Mouse (Mus musculus): Measurements from ENCODE around the gene Zfp318. TPM values are rescaled to one million over a fixed set of nuclear protein-coding genes. Genes with fewer than 3 reads are reported as not detected.

Zfp318 gene
- polyA plus RNA-seq (2021), result 18.6 TPM

- no peaks in the 10 kb centered on the region for H3K27me3 ChIP-seq
- in situ Hi-C loops (cut with MboI; ENCODE audit: low pct_unique_long_range_greater_than_20kb), result no loop called here
- ATAC-seq, result peak; percentile 93
- ChIA-PET POLR2A (no interaction called here), CTCF (no interaction called here)
- no peak for TF ChIP-seq CTCF (IDR thresholded peaks at IDR 0.05)
- peak; percentile 64 for DNase-seq (ENCODE audit: low read depth, low spot score)
These were observed at the start of gene Zfp318 for GRCm38 (mm10) chr17:46383294-46384060. TSS of gene Zfp318 (plus strand) at chr17:46383731.

GRCm38 (mm10) chr17:46336475-46336874 lies 47.1 kb upstream of the Zfp318 start:
- no peak for DNase-seq (ENCODE audit: low read depth, low spot score)
- POLR2A ChIA-PET, result no interaction called here

GRCm38 (mm10) chr17:46341208-46341607 lies 42.3 kb upstream of the Zfp318 start:
- ATAC-seq (no peak), DNase-seq (ENCODE audit: low read depth, low spot score) (no peak)
- no peak for TF ChIP-seq CTCF (IDR thresholded peaks at IDR 0.05)
- ChIA-PET POLR2A (no interaction called here), CTCF (no interaction called here)
- peaks cover 21% of the 10 kb centered on the region for H3K27me3 ChIP-seq
- in situ Hi-C loops (cut with MboI; ENCODE audit: low pct_unique_long_range_greater_than_20kb), result loop anchor here (5.0 kb wide), 1 partner anchor 36 kb away; no protein-coding TSS in a partner anchor

More at GRCm38 (mm10) chr17:46336475-46336874, 47.1 kb upstream of the Zfp318 start:
- CTCF ChIA-PET, result no interaction called here
- TF ChIP-seq CTCF (IDR thresholded peaks at IDR 0.05), result peak; percentile 74
- ATAC-seq, result no peak
- peaks cover 8% of the 10 kb centered on the region for H3K27me3 ChIP-seq
- in situ Hi-C loops (cut with MboI; ENCODE audit: low pct_unique_long_range_greater_than_20kb), result no loop called here

GRCm38 (mm10) chr17:46351026-46351700 lies 32.4 kb upstream of the Zfp318 start:
- in situ Hi-C loops (cut with MboI; ENCODE audit: low pct_unique_long_range_greater_than_20kb), result no loop called here
- no peaks in the 10 kb centered on the region for H3K27me3 ChIP-seq
- POLR2A ChIA-PET, result no interaction called here
- no peak for TF ChIP-seq CTCF (IDR thresholded peaks at IDR 0.05)
- no peak for ATAC-seq
- DNase-seq (ENCODE audit: low read depth, low spot score), result no peak
- CTCF ChIA-PET, result no interaction called here

- peaks cover 30% of the 10 kb centered on the region for H3K27me3 ChIP-seq
- in situ Hi-C loops (cut with MboI; ENCODE audit: low pct_unique_long_range_greater_than_20kb), result no loop called here
- ChIA-PET POLR2A (no interaction called here), CTCF (interaction anchor here (0.9 to 1.3 kb wide), 2 partner anchors 16 to 21 kb away, joined by 3 read pairs; no protein-coding TSS in a partner anchor)
- ATAC-seq (no peak), DNase-seq (ENCODE audit: low read depth, low spot score) (no peak)
- peak; percentile 54 for TF ChIP-seq CTCF (IDR thresholded peaks at IDR 0.05)
These were observed 11.7 kb upstream of the Zfp318 start for GRCm38 (mm10) chr17:46371783-46372182.

- DNase-seq (ENCODE audit: low read depth, low spot score), result no peak
- no peak for ATAC-seq
- no peak for TF ChIP-seq CTCF (IDR thresholded peaks at IDR 0.05)
- ChIA-PET CTCF (no interaction called here), POLR2A (no interaction called here)
- peaks cover 26% of the 10 kb centered on the region for H3K27me3 ChIP-seq
- in situ Hi-C loops (cut with MboI; ENCODE audit: low pct_unique_long_range_greater_than_20kb), result loop anchor here (5.0 kb wide), 1 partner anchor 36 kb away; no protein-coding TSS in a partner anchor
These were observed 5.0 kb upstream of the Zfp318 start for GRCm38 (mm10) chr17:46378564-46378963.

GRCm38 (mm10) chr17:46384061-46384801 lies 700 bp downstream of the Zfp318 start:
- DNase-seq (ENCODE audit: low read depth, low spot score) (no peak), ATAC-seq (peak; percentile 13)
- no peaks in the 10 kb centered on the region for H3K27me3 ChIP-seq
- in situ Hi-C loops (cut with MboI; ENCODE audit: low pct_unique_long_range_greater_than_20kb), result no loop called here
- CTCF ChIA-PET, result interaction anchor here (0.9 kb wide), 2 partner anchors 9 to 11 kb away, joined by 3 to 4 read pairs; no protein-coding TSS in a partner anchor
- POLR2A ChIA-PET, result no interaction called here
- no peak for TF ChIP-seq CTCF (IDR thresholded peaks at IDR 0.05)

- in situ Hi-C loops (cut with MboI; ENCODE audit: low pct_unique_long_range_greater_than_20kb), result no loop called here
- CTCF ChIA-PET, result no interaction called here
- POLR2A ChIA-PET, result no interaction called here
- H3K27me3 ChIP-seq, result no peaks in the 10 kb centered on the region
- TF ChIP-seq CTCF (IDR thresholded peaks at IDR 0.05), result no peak
- ATAC-seq (no peak), DNase-seq (ENCODE audit: low read depth, low spot score) (no peak)
These were observed 4.7 kb downstream of the Zfp318 start for GRCm38 (mm10) chr17:46388200-46388599.

GRCm38 (mm10) chr17:46393012-46393411 lies 9.5 kb downstream of the Zfp318 start:
- ChIA-PET POLR2A (interaction anchor here (1.2 kb wide), 1 partner anchor 11 kb away, joined by 4 read pairs; no protein-coding TSS in a partner anchor), CTCF (interaction anchor here (0.8 to 2.4 kb wide), 7 partner anchors 8 to 130 kb away, joined by 3 to 8 read pairs (median 3); no protein-coding TSS in a partner anchor)
- in situ Hi-C loops (cut with MboI; ENCODE audit: low pct_unique_long_range_greater_than_20kb), result loop anchor here (5.0 kb wide), 1 partner anchor 126 kb away; no protein-coding TSS in a partner anchor
- H3K27me3 ChIP-seq, result no peaks in the 10 kb centered on the region
- peak; percentile 77 for TF ChIP-seq CTCF (IDR thresholded peaks at IDR 0.05)
- no peak for DNase-seq (ENCODE audit: low read depth, low spot score)
- ATAC-seq, result no peak

- in situ Hi-C loops (cut with MboI; ENCODE audit: low pct_unique_long_range_greater_than_20kb), result loop anchor here (5.0 kb wide), 1 partner anchor 127 kb away; no protein-coding TSS in a partner anchor
- CTCF ChIA-PET, result interaction anchor here (0.9 to 2.4 kb wide), 4 partner anchors 10 to 174 kb away, joined by 3 to 8 read pairs (median 6); no protein-coding TSS in a partner anchor
- ATAC-seq (no peak), DNase-seq (ENCODE audit: low read depth, low spot score) (no peak)
- no peak for TF ChIP-seq CTCF (IDR thresholded peaks at IDR 0.05)
- POLR2A ChIA-PET, result no interaction called here
- no peaks in the 10 kb centered on the region for H3K27me3 ChIP-seq
These were observed 11.1 kb downstream of the Zfp318 start for GRCm38 (mm10) chr17:46394631-46395030.

All from Patski (cell line).